Mouse (Mus musculus): Measurements from ENCODE around the gene Fkbpl. TPM values are rescaled to one million over a fixed set of nuclear protein-coding genes. Genes with fewer than 3 reads are reported as not detected.
A peak's percentile ranks its signal among the peaks of the same experiment; 100 is the strongest.

The Fkbpl gene
- total and polyA plus RNA-seq, 3 experiments = 1.6 to 11.9 (median 6.5) TPM

- peaks cover 38% of the 10 kb centered on the region for H3K27me3 ChIP-seq (ENCODE audit: insufficient read depth, low read length)
- H3K36me3 ChIP-seq (replicated peaks) = peaks cover 25% of the 10 kb centered on the region
- H3K4me1 ChIP-seq (ENCODE audit: insufficient read depth, low read depth, low read length) = peaks cover 30% of the 10 kb centered on the region
- TF ChIP-seq CTCF (IDR thresholded peaks at IDR 0.05; ENCODE audit: low read depth, low read length) (no peak), TAL1 (conservative IDR thresholded peaks at IDR 0.05; ENCODE audit: low read depth, low read length) (no peak), GATA1 (IDR thresholded peaks at IDR 0.05; ENCODE audit: borderline replicate concordance, low read length) (no peak), POLR2AphosphoS5 (IDR thresholded peaks at IDR 0.05; ENCODE audit: insufficient replicate concordance, low read depth, low read length) (no peak), GATA2 (IDR thresholded peaks at IDR 0.05; ENCODE audit: borderline replicate concordance, low read depth, low read length) (no peak)
- ATAC-seq (ENCODE audit: extremely low read depth, insufficient number of reproducible peaks, low FRiP score, poor library complexity, severe bottlenecking) (no peak), DNase-seq (ENCODE audit: low spot score) (no peak)
- H3K9me3 ChIP-seq (replicated peaks) = no peaks in the 10 kb centered on the region
- no peak overlapping the region for H3K4me3 ChIP-seq (ENCODE audit: low read depth, low read length)
These were observed 19.6 kb upstream of the Fkbpl start for GRCm38 (mm10) chr17:34624981-34625380.

GRCm38 (mm10) chr17:34626062-34626772, 18.3 kb upstream of the Fkbpl start:
- ATAC-seq (ENCODE audit: extremely low read depth, insufficient number of reproducible peaks, low FRiP score, poor library complexity, severe bottlenecking) (no peak), DNase-seq (ENCODE audit: low spot score) (no peak)
- H3K27me3 ChIP-seq (ENCODE audit: insufficient read depth, low read length) = peaks cover 39% of the 10 kb centered on the region
- no peak for TF ChIP-seq GATA2 (IDR thresholded peaks at IDR 0.05; ENCODE audit: borderline replicate concordance, low read depth, low read length)
- no peak for TF ChIP-seq CTCF (IDR thresholded peaks at IDR 0.05; ENCODE audit: low read depth, low read length)
- TF ChIP-seq TAL1 (conservative IDR thresholded peaks at IDR 0.05; ENCODE audit: low read depth, low read length) = no peak
- no peak for TF ChIP-seq GATA1 (IDR thresholded peaks at IDR 0.05; ENCODE audit: borderline replicate concordance, low read length)
- peaks cover 33% of the 10 kb centered on the region for H3K4me1 ChIP-seq (ENCODE audit: insufficient read depth, low read depth, low read length)
- H3K36me3 ChIP-seq (replicated peaks) = peaks cover 19% of the 10 kb centered on the region
- no peaks in the 10 kb centered on the region for H3K9me3 ChIP-seq (replicated peaks)
- H3K4me3 ChIP-seq (ENCODE audit: low read depth, low read length) = peak overlapping the region; percentile 72

GRCm38 (mm10) chr17:34626773-34627092, 17.8 kb upstream of the Fkbpl start:
- H3K36me3 ChIP-seq (replicated peaks) = peaks cover 19% of the 10 kb centered on the region
- H3K9me3 ChIP-seq (replicated peaks) = no peaks in the 10 kb centered on the region
- no peak for TF ChIP-seq GATA1 (IDR thresholded peaks at IDR 0.05; ENCODE audit: borderline replicate concordance, low read length)
- TF ChIP-seq POLR2AphosphoS5 (IDR thresholded peaks at IDR 0.05; ENCODE audit: insufficient replicate concordance, low read depth, low read length) = no peak
- TF ChIP-seq GATA2 (IDR thresholded peaks at IDR 0.05; ENCODE audit: borderline replicate concordance, low read depth, low read length) = no peak
- TF ChIP-seq CTCF (IDR thresholded peaks at IDR 0.05; ENCODE audit: low read depth, low read length) = no peak
- TF ChIP-seq TAL1 (conservative IDR thresholded peaks at IDR 0.05; ENCODE audit: low read depth, low read length) = no peak
- H3K27me3 ChIP-seq (ENCODE audit: insufficient read depth, low read length) = peaks cover 39% of the 10 kb centered on the region
- ATAC-seq (ENCODE audit: extremely low read depth, insufficient number of reproducible peaks, low FRiP score, poor library complexity, severe bottlenecking) (0 out of 2 replicates have a peak, but pooled peaks have one; percentile 18), DNase-seq (ENCODE audit: low spot score) (peak; percentile 21)
- peaks cover 33% of the 10 kb centered on the region for H3K4me1 ChIP-seq (ENCODE audit: insufficient read depth, low read depth, low read length)
- H3K4me3 ChIP-seq (ENCODE audit: low read depth, low read length) = peak overlapping the region; percentile 72

GRCm38 (mm10) chr17:34627093-34627942, 17.2 kb upstream of the Fkbpl start:
- Histone ChIP-seq H3K9me3 (replicated peaks) (no peaks in the 10 kb centered on the region), H3K27me3 (ENCODE audit: insufficient read depth, low read length) (peaks cover 39% of the 10 kb centered on the region), H3K4me1 (ENCODE audit: insufficient read depth, low read depth, low read length) (peaks cover 33% of the 10 kb centered on the region), H3K36me3 (replicated peaks) (peaks cover 17% of the 10 kb centered on the region), H3K4me3 (ENCODE audit: low read depth, low read length) (peak overlapping the region; percentile 72)
- TF ChIP-seq CTCF (IDR thresholded peaks at IDR 0.05; ENCODE audit: low read depth, low read length) (no peak), POLR2AphosphoS5 (IDR thresholded peaks at IDR 0.05; ENCODE audit: insufficient replicate concordance, low read depth, low read length) (no peak), TAL1 (conservative IDR thresholded peaks at IDR 0.05; ENCODE audit: low read depth, low read length) (no peak), GATA2 (IDR thresholded peaks at IDR 0.05; ENCODE audit: borderline replicate concordance, low read depth, low read length) (no peak), GATA1 (IDR thresholded peaks at IDR 0.05; ENCODE audit: borderline replicate concordance, low read length) (no peak)
- DNase-seq (ENCODE audit: low spot score) (peak; percentile 61), ATAC-seq (ENCODE audit: extremely low read depth, insufficient number of reproducible peaks, low FRiP score, poor library complexity, severe bottlenecking) (peak; percentile 64)

GRCm38 (mm10) chr17:34627943-34628643, 16.5 kb upstream of the Fkbpl start, which contains the start of gene Ppt2:
TSS of gene Ppt2 (minus strand) at chr17:34628510.
- DNase-seq (ENCODE audit: low spot score) (no peak), ATAC-seq (ENCODE audit: extremely low read depth, insufficient number of reproducible peaks, low FRiP score, poor library complexity, severe bottlenecking) (no peak)
- TF ChIP-seq GATA2 (IDR thresholded peaks at IDR 0.05; ENCODE audit: borderline replicate concordance, low read depth, low read length) = no peak
- no peak for TF ChIP-seq GATA1 (IDR thresholded peaks at IDR 0.05; ENCODE audit: borderline replicate concordance, low read length)
- no peak for TF ChIP-seq TAL1 (conservative IDR thresholded peaks at IDR 0.05; ENCODE audit: low read depth, low read length)
- no peak for TF ChIP-seq CTCF (IDR thresholded peaks at IDR 0.05; ENCODE audit: low read depth, low read length)
- TF ChIP-seq POLR2AphosphoS5 (IDR thresholded peaks at IDR 0.05; ENCODE audit: insufficient replicate concordance, low read depth, low read length) = no peak
- Histone ChIP-seq H3K4me3 (ENCODE audit: low read depth, low read length) (peak within 1 kb of the TSS; percentile 72), H3K4me1 (ENCODE audit: insufficient read depth, low read depth, low read length) (peaks cover 26% of the 10 kb centered on the region), H3K36me3 (replicated peaks) (peaks cover 9% of the 10 kb centered on the region), H3K9me3 (replicated peaks) (no peaks in the 10 kb centered on the region), H3K27me3 (ENCODE audit: insufficient read depth, low read length) (peaks cover 39% of the 10 kb centered on the region)

GRCm38 (mm10) chr17:34628644-34628967, 16.0 kb upstream of the Fkbpl start:
- peaks cover 26% of the 10 kb centered on the region for H3K4me1 ChIP-seq (ENCODE audit: insufficient read depth, low read depth, low read length)
- DNase-seq (ENCODE audit: low spot score) (no peak), ATAC-seq (ENCODE audit: extremely low read depth, insufficient number of reproducible peaks, low FRiP score, poor library complexity, severe bottlenecking) (no peak)
- no peak overlapping the region for H3K4me3 ChIP-seq (ENCODE audit: low read depth, low read length)
- no peak for TF ChIP-seq GATA2 (IDR thresholded peaks at IDR 0.05; ENCODE audit: borderline replicate concordance, low read depth, low read length)
- no peak for TF ChIP-seq TAL1 (conservative IDR thresholded peaks at IDR 0.05; ENCODE audit: low read depth, low read length)
- no peak for TF ChIP-seq CTCF (IDR thresholded peaks at IDR 0.05; ENCODE audit: low read depth, low read length)
- no peak for TF ChIP-seq GATA1 (IDR thresholded peaks at IDR 0.05; ENCODE audit: borderline replicate concordance, low read length)
- TF ChIP-seq POLR2AphosphoS5 (IDR thresholded peaks at IDR 0.05; ENCODE audit: insufficient replicate concordance, low read depth, low read length) = no peak
- H3K27me3 ChIP-seq (ENCODE audit: insufficient read depth, low read length) = peaks cover 44% of the 10 kb centered on the region
- peaks cover 6% of the 10 kb centered on the region for H3K36me3 ChIP-seq (replicated peaks)
- H3K9me3 ChIP-seq (replicated peaks) = no peaks in the 10 kb centered on the region
